Mouse (Mus musculus): ENCODE measurements at regions not wholly inside any gene's neighbourhood (a gene's known extent, or its start where the extent isn't known, plus 50 kb on each side); places are given as distances from the start of the nearest gene placed in this dataset.

- no peak for DNase-seq
Observed at GRCm38 (mm10) chr17:89592826-89593225, 317.4 kb downstream of the Gm10184 start.

DNA sequence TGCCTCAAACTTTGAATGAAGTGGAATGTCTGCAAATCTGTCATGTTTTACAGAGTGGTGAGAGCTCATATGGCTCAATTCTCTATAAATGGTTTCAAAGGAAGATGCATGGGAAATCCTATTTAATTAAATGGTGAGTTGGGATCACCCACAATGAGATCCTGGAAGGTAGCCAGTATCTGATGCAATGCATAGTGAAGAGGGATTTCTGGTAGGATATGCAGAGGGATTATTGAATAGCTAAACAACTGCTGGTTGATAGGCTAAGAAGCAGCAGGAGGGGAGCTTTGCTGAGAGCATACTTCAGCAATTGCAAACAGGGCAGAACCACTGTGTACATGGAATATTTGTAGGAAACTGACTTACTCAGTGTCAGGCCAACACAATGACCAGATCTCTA lies 350.7 kb downstream of the Gm10184 start:
- DNase-seq = no peak

DNA sequence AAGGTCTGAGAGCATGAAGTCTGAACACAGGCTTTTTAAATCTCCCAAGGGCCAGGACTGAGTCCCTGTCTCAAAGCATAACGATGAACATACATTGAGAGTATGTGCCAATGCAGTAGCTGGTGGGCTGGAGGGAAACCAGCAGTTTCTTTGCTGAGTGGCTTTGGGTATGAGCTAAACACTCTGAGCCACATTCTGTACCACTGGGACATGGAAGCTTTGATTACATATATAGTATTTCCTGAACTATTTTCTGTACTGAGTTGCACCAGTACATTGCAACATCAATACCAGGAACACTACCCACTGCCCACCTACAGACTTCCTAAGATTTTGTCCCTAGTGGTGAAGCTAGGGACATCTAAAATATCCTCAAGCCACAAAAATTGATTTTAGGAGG lies 354.3 kb upstream of the Fshr start:
- DNase-seq = no peak

DNA sequence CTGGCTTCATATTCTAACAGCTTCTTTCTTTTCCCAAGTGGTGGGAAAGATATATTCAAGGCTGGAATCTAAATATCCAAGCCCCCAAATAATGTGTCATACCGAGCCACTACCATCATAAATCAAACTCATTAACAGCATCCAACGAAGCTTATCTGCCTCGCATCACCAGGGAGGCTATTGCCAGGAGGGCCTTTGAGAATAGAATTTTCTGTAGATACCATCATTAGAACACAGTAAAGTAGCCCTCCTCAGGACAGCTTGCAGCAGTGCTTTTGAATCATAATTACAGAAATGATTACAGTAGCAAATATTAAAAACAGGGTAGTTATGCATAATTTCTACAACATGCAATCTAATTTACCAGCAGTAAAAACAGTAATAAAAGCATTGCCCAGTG lies 353.1 kb upstream of the Fshr start:
- no peak for DNase-seq

GRCm38 (mm10) chr17:89550758-89551157 lies 350.3 kb upstream of the Fshr start:
- DNase-seq = no peak

GRCm38 (mm10) chr17:89521912-89522311 lies 321.4 kb upstream of the Fshr start:
- DNase-seq = no peak

DNA sequence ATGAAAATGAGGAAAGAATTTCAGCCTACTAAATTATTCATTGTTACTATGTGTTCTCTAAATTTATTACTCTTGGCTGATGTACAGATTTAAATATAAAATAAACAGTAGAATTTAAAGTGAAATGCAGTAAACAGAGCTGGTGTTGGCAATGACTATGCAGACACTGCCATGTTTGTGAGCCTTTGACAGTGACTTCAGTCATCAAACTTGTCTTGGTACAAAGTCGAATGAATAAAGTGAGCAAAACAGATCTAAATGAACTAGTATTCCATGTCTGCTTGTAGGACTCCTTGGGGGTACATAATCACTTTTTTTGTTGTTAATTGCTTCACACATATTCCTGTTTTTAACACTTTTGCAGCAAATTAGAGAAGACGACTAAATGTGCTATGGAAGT lies 318.9 kb upstream of the Fshr start:
- DNase-seq = no peak

GRCm38 (mm10) chr17:89505288-89505687 lies 304.8 kb upstream of the Fshr start:
- DNase-seq = no peak

DNA sequence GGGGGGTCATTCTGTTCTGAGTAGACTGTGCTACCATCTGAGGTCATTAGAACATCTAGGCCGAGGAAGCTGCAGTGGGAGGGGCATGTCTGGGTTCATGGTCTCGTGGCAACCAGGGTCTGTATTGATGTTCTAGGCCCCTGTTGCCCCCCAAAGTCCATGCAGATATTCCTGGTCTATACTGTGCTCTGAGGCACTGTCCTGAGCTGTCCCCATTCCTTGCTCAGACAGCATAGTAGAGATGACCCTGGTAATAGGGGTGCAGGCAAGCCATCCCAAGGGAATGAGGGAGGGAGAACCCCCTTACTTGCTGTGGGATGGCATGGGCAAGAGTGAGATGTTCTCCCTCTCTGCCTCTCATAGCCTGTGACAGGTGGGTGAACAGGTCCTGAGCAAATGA lies 293.1 kb upstream of the Fshr start:
- DNase-seq = no peak

DNA sequence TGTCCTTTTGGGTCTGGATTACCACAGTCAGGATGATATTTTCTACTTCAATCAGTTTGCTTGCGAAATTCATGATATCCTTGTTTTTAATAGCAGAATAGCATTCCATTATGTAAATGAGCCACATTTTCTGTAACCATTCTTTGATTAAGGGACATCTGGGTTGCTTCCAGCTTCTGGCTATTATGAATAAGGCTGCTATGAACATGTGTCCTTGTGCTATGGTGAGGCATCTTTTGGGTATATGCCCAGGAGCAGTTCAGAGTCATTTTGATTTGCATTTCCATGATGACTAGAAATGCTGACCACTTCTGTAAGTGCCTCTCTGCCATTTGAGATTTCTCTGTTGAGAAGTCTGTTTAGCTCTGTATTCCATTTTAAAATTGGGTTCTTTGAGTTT lies 266.0 kb upstream of the Fshr start:
- DNase-seq = no peak

- no peak for DNase-seq
Observed at GRCm38 (mm10) chr17:89465883-89466282, 265.4 kb upstream of the Fshr start.

DNA sequence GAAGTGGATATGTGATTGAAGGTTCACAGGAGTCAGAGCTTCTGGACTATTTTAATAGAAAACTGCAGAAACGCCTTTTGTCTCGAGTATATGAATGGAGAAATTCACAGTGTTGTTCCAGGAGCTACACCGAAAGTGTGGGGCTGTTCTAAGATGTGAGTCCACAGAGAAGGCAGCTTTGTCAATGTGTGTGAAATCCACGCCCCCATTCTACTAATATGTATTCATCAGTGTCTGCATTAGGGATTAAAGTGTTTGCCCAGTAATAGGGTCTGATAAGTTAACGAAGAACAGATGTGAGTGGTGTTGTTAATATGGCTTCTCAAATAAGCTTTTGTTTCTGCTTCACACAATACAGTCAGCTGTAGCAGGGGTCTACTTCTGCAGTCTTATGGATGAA lies 260.0 kb upstream of the Fshr start:
- no peak for DNase-seq

GRCm38 (mm10) chr17:89454301-89454700 lies 253.8 kb upstream of the Fshr start:
- no peak for DNase-seq

- DNase-seq = no peak
Observed at GRCm38 (mm10) chr17:89450724-89451123, 250.2 kb upstream of the Fshr start.

DNA sequence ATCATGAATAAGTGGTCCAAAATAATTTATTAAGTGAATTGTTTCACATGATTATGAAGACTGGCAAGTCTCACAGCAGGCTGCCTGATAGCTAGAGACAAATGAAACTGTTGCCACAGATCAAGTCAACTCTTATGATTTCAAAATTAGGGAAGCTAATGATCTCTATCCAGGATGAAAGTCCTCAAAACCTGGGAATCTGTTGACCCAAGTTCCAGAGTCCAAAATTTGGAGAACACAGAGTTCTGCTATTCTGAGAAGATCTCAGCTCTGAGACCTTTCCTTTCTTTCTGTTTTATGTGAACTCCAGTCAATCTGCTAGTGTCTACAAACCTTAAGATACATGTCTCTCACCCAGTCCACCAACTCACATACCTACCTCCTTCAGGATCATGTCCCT lies 248.9 kb upstream of the Fshr start:
- DNase-seq = no peak

GRCm38 (mm10) chr17:89434288-89434687 lies 233.8 kb upstream of the Fshr start:
- DNase-seq = no peak

DNA sequence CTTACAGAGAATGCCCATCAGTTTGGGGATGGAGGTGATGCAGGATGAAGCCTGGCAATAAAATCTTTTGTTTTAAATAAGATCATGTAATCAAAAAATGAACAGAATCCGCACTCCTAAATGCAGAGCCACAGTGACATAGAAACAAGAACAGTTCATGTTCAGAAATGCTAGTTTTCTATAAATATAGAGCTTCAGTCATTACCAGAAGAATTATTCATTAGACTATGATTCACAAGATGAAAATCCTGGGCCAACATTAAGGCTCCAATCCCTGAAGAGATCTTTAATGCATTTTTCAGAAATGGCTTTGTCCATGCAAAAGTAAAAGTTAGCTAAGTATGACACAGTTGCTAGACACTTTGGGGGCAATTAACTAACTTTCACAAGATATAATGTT lies 209.6 kb upstream of the Fshr start:
- no peak for DNase-seq

DNA sequence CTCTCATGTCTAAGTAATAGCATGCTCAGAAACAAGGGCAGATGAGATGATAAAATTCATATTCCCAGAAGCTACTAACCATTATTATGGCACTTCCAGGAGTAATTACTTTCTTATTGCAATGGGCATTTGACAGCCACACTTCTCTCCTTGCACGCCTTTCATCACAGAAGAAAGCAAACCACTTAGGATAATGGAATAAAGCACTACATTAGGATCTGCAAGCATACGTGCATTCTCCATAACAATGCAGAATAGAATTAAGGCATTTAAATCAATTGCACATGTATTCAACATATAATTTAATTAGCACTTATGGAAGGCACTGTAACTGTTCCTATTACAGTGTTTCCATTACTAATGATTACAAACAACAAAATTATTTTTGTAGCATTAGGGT lies 205.1 kb upstream of the Fshr start:
- DNase-seq = no peak

- DNase-seq = no peak
Observed at GRCm38 (mm10) chr17:89357241-89357640, 156.8 kb upstream of the Fshr start.

DNA sequence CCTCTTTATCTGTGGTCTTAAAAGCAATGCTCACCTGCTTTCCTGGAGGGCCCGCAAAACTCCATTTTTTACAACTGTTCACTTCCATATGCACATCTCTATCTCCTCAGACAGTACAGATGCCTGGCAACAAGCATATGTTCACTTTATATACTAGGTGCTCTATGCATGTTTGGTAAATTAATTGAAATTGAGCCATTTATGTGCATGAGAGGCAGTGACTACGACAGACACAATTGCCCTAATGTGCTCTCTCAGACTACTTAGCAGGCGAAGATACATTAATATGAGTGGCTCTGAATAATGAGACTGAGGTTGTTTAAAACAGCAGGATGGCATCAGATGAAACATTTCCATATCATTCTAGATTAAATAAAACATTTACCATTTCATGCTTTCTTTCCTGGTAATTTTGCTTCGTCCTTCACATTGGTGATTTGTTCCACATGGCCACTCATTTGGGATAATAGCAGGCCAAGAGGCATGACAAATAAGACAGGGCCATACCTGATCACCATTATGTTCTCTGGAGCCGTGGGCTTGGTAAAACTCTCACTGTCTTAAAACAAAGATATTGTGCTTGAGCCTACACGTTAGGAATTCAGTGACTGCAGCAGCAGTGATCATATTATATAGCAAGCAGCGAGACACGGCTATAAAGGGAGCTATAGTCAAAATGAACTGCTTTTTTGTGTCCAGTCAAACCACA lies 140.2 kb upstream of the Fshr start:
- no peak for DNase-seq

DNA sequence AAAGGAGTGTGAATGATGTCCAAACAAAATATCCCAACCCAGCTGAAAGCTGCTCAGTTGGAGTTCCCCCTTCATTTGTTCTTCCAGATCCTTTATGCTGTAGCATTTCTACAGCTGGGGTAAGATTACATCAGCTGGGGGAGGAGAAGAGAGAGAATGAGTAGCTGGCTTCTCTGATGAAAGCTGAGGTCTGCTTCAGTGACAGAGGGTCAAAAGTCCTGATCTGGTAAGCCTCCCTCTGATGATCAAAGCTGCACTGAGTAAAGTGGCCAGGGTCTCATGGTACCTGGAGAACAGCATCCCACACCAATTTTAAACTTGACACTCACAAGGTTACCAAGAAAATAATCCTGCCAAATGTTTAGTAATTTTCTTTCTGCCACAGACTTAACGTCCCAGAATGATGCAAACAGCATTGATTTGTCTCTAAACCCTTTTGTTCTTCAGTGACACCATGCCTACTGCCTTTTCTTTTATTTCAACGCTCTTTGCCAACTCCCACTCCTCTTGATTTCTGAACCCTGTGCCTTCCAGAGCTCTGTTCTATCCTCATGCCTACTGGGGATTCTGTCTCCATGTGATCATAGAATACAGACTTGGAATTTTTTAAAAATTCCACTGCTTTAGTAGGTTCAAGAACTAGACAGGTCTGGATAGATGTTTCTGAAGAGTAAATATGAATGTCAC lies 119.3 kb upstream of the Fshr start:
- DNase-seq = no peak

DNA sequence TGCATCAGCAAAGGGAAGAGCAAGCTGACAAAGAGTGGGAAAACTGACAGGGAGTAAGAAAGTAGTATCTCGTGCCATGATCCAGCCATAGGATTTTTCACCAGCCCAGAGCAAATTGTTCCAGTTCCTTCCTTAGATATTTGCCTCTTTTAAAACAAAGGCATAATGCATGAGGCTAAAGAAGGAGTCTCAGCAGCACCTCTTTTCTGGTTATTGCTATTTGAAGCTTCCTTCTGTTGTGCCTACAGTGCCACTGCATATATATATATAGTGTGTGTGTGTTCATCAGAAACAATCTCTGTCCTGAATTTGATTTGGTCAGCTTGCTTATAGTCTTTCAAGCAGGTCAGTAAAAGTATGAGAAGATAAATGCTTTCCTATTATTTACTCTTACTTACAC lies 117.9 kb upstream of the Fshr start:
- DNase-seq = no peak

- no peak for DNase-seq
Observed at GRCm38 (mm10) chr17:89311133-89311532, 110.7 kb upstream of the Fshr start.

DNA sequence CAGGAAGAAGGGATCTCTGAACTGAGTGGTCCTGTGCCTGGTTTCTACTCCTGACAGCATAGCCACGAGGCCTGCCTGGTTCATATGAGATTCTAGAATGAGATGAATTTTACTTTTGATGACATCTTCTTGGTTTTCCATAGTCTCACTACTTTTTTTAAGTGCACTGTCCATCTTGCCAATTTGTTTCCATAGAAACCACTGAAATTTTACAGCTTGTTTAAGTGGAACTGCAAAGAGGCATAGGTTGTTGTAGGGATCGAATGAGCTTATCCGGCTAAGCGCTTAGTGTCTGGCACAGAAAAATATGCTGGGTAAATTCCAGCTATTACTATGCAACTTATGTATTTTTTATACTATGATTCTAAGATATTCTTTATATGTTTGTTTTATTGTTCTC lies 100.8 kb upstream of the Fshr start:
- DNase-seq = no peak

Measured in right cerebral cortex, postnatal 14 days (tissue).